Comparison of ENCODE assay signal across 10 mouse cellular contexts in genomic region chr4:130546798-130547562, GRCm38 (mm10). TPM values are rescaled to one million over a fixed set of nuclear protein-coding genes. Genes with fewer than 3 reads are reported as not detected.
DNase-seq lines count a peak whose midpoint lies in the region; ATAC-seq lines count a peak whose summit lies in the region.
"Had no signal": no experiment of that assay in that cellular context is flagged by ENCODE, and none has a peak within 500 bp of the region (broad histone marks: within the 10 kb centered on the region; RNA-seq: fewer than 3 reads in every experiment).

No protein-coding gene starts in this region.

- 8% methylated on average over 13 of the region's 13 CpGs for WGBS in kidney, embryonic 16.5 days
- 4% methylated on average over 13 of the region's 13 CpGs for WGBS in hindbrain, embryonic 13.5 days
- WGBS in neural tube, embryonic 11.5 days, result 4% methylated on average over 13 of the region's 13 CpGs

- peaks cover 27% of the 10 kb centered on the region for H3K4me1 ChIP-seq in kidney, embryonic 16.5 days (ENCODE audit: insufficient read depth, low read length)
- peaks cover 91% of the 10 kb centered on the region for H3K4me1 ChIP-seq in hindbrain, embryonic 13.5 days (replicated peaks)
- peaks cover 43% of the 10 kb centered on the region for H3K4me1 ChIP-seq in neural tube, embryonic 11.5 days (ENCODE audit: control insufficient read depth, insufficient read depth, low read length)

- peak; percentile 87 for ATAC-seq in kidney, embryonic 16.5 days (ENCODE audit: low FRiP score, low TSS enrichment)
- peak; percentile 62 for ATAC-seq in hindbrain, embryonic 13.5 days (ENCODE audit: low FRiP score)
- ATAC-seq in neural tube, embryonic 11.5 days (ENCODE audit: insufficient read depth, low FRiP score, low TSS enrichment), result peak; percentile 81

- H3K9ac ChIP-seq in kidney, embryonic 16.5 days (replicated peaks; ENCODE audit: low read length), result no peak overlapping the region
- H3K9ac ChIP-seq in hindbrain, embryonic 13.5 days, result peak overlapping the region; percentile 58
- H3K9ac ChIP-seq in neural tube, embryonic 11.5 days (ENCODE audit: low read length), result no peak overlapping the region

- H3K36me3 ChIP-seq in kidney, embryonic 16.5 days (ENCODE audit: insufficient read depth, low read length), result no peaks in the 10 kb centered on the region
- H3K36me3 ChIP-seq in hindbrain, embryonic 13.5 days, result no peaks in the 10 kb centered on the region
- no peaks in the 10 kb centered on the region; the same call in 1 of the 2 replicates for H3K36me3 ChIP-seq in neural tube, embryonic 11.5 days (ENCODE audit: control insufficient read depth, insufficient read depth, low read length)

- H3K27me3 ChIP-seq in kidney, embryonic 16.5 days (ENCODE audit: insufficient read depth, low read length), result no peaks in the 10 kb centered on the region
- no peaks in the 10 kb centered on the region for H3K27me3 ChIP-seq in hindbrain, embryonic 13.5 days
- no peaks in the 10 kb centered on the region for H3K27me3 ChIP-seq in neural tube, embryonic 11.5 days (ENCODE audit: control insufficient read depth, insufficient read depth, low read length)

- H3K9me3 ChIP-seq in kidney, embryonic 16.5 days (ENCODE audit: low read length), result no peaks in the 10 kb centered on the region
- H3K9me3 ChIP-seq in hindbrain, embryonic 13.5 days, result no peaks in the 10 kb centered on the region
- no peaks in the 10 kb centered on the region for H3K9me3 ChIP-seq in neural tube, embryonic 11.5 days (ENCODE audit: control insufficient read depth, low read length)

- DNase-seq in kidney, postnatal 14 days, result no peak
- DNase-seq in embryo, embryonic 10 days (ENCODE audit: low spot score), result peak; percentile 94
- peak; percentile 77 for DNase-seq in neural tube, embryonic 11.5 days (ENCODE audit: low spot score)
- no peak for DNase-seq in gastrocnemius, postnatal 4 days (ENCODE audit: low spot score in 2 of 2)
- DNase-seq in frontal cortex, postnatal 10 days (ENCODE audit: low spot score in 2 of 2), result no peak
- no peak for DNase-seq in T-cell, adult 2 months (ENCODE audit: low spot score)
- DNase-seq: kidney, adult 18-20 months had no signal

- peak overlapping the region; percentile 72 for H3K27ac ChIP-seq in kidney, embryonic 16.5 days (ENCODE audit: low read length)
- peak overlapping the region; percentile 88 for H3K27ac ChIP-seq in hindbrain, embryonic 13.5 days
- peak overlapping the region; percentile 88 for H3K27ac ChIP-seq in neural tube, embryonic 11.5 days (ENCODE audit: low read depth, low read length)

- H3K4me3 ChIP-seq in kidney, embryonic 16.5 days (ENCODE audit: low read length), result no peak overlapping the region
- H3K4me3 ChIP-seq in hindbrain, embryonic 13.5 days, result no peak overlapping the region
- no peak overlapping the region for H3K4me3 ChIP-seq in neural tube, embryonic 11.5 days (ENCODE audit: low read depth, low read length)
- H3K4me3 ChIP-seq: megakaryocyte, embryonic 14.5 days had no signal

- H3K4me2 ChIP-seq in kidney, embryonic 16.5 days (replicated peaks; ENCODE audit: low read depth, low read length), result peak overlapping the region; percentile 19; the same call in 1 of the 2 replicates
- H3K4me2 ChIP-seq in hindbrain, embryonic 13.5 days, result 0 out of 2 replicates have a peak overlapping the region, but pooled peaks have one; percentile 15
- H3K4me2 ChIP-seq in neural tube, embryonic 11.5 days (ENCODE audit: low read depth), result no peak overlapping the region

RNA-seq across cellular contexts. Expression of gene Nkain1, which starts 27.0 kb away (rescaled TPM):
- 1.0 and 1.1 TPM in 2 replicates for polyA plus RNA-seq in kidney, embryonic 16.5 days (2015; fragmentation: Nextera tagmentation; extraction: Ambion mirVana)
- polyA plus RNA-seq in hindbrain, embryonic 13.5 days (2015; fragmentation: Nextera tagmentation; extraction: Ambion mirVana), result 9.5 and 10.2 TPM in 2 replicates
- polyA plus RNA-seq in neural tube, embryonic 11.5 days (2014; fragmentation: Nextera tagmentation; extraction: Ambion mirVana), result 19.1 and 21.0 TPM in 2 replicates
- 10 to 100 TPM; 12.0 to 12.1 TPM for total RNA-seq in gastrocnemius, postnatal 4 days (2021)

Comparison
In these comparisons a context has a peak if more than half of its experiments do, and no peak if none do; other contexts are left out.
1. DNase-seq: peak in embryo, embryonic 10 days (single experiment) and neural tube, embryonic 11.5 days (single experiment); none in kidney, postnatal 14 days (single experiment), gastrocnemius, postnatal 4 days (0 of 2), frontal cortex, postnatal 10 days (0 of 2) and T-cell, adult 2 months (single experiment).
2. Peak in every context shown above with its lines, with median percentiles within 50 percentile points of each other: ATAC-seq and H3K27ac ChIP-seq.